Mouse (Mus musculus): ENCODE data around the gene Ptprm.
A peak's percentile ranks its signal among the peaks of the same experiment; 100 is the strongest.

The Ptprm gene

GRCm38 (mm10) chr17:67237407-67237806, 116.8 kb downstream of the Ptprm start:
- DNase-seq (ENCODE audit: extremely low spot score, low read depth, low spot score): no peak

- DNase-seq (ENCODE audit: extremely low spot score, low read depth, low spot score): no peak
Observed at GRCm38 (mm10) chr17:67233063-67233462, 121.2 kb downstream of the Ptprm start.

- no peak for DNase-seq (ENCODE audit: extremely low spot score, low read depth, low spot score)
Observed at GRCm38 (mm10) chr17:67226991-67227390, 127.3 kb downstream of the Ptprm start.

GRCm38 (mm10) chr17:67215326-67215725, 138.9 kb downstream of the Ptprm start:
- no peak for DNase-seq (ENCODE audit: extremely low spot score, low read depth, low spot score)

- no peak for DNase-seq (ENCODE audit: extremely low spot score, low read depth, low spot score)
Observed at GRCm38 (mm10) chr17:67213711-67214110, 140.5 kb downstream of the Ptprm start.

GRCm38 (mm10) chr17:67209676-67210344, 144.4 kb downstream of the Ptprm start:
- DNase-seq (ENCODE audit: extremely low spot score, low read depth, low spot score): no peak

GRCm38 (mm10) chr17:67208600-67208999, 145.7 kb downstream of the Ptprm start:
- no peak for DNase-seq (ENCODE audit: extremely low spot score, low read depth, low spot score)

GRCm38 (mm10) chr17:67206984-67207383, 147.3 kb downstream of the Ptprm start:
- no peak for DNase-seq (ENCODE audit: extremely low spot score, low read depth, low spot score)

- DNase-seq (ENCODE audit: extremely low spot score, low read depth, low spot score): no peak
Observed at GRCm38 (mm10) chr17:67201151-67201550, 153.1 kb downstream of the Ptprm start.

GRCm38 (mm10) chr17:67193728-67194127, 160.5 kb downstream of the Ptprm start:
- no peak for DNase-seq (ENCODE audit: extremely low spot score, low read depth, low spot score)

- no peak for DNase-seq (ENCODE audit: extremely low spot score, low read depth, low spot score)
Observed at GRCm38 (mm10) chr17:67188514-67188913, 165.7 kb downstream of the Ptprm start.

GRCm38 (mm10) chr17:67186879-67187278, 167.4 kb downstream of the Ptprm start:
- no peak for DNase-seq (ENCODE audit: extremely low spot score, low read depth, low spot score)

GRCm38 (mm10) chr17:67185942-67186341, 168.3 kb downstream of the Ptprm start:
- no peak for DNase-seq (ENCODE audit: extremely low spot score, low read depth, low spot score)

GRCm38 (mm10) chr17:67179446-67179845, 174.8 kb downstream of the Ptprm start:
- no peak for DNase-seq (ENCODE audit: extremely low spot score, low read depth, low spot score)

GRCm38 (mm10) chr17:67178686-67179265, 175.5 kb downstream of the Ptprm start:
- no peak for DNase-seq (ENCODE audit: extremely low spot score, low read depth, low spot score)

GRCm38 (mm10) chr17:67175836-67176235, 178.4 kb downstream of the Ptprm start:
- peak; percentile 6 for DNase-seq (ENCODE audit: extremely low spot score, low read depth, low spot score)

- no peak for DNase-seq (ENCODE audit: extremely low spot score, low read depth, low spot score)
Observed at GRCm38 (mm10) chr17:67171353-67171752, 182.9 kb downstream of the Ptprm start.

GRCm38 (mm10) chr17:67170696-67171095, 183.6 kb downstream of the Ptprm start:
- DNase-seq (ENCODE audit: extremely low spot score, low read depth, low spot score): no peak

GRCm38 (mm10) chr17:67165876-67166275, 188.4 kb downstream of the Ptprm start:
- no peak for DNase-seq (ENCODE audit: extremely low spot score, low read depth, low spot score)

GRCm38 (mm10) chr17:67159611-67160010, 194.6 kb downstream of the Ptprm start:
- no peak for DNase-seq (ENCODE audit: extremely low spot score, low read depth, low spot score)

- DNase-seq (ENCODE audit: extremely low spot score, low read depth, low spot score): no peak
Observed at GRCm38 (mm10) chr17:67157089-67157752, 197.0 kb downstream of the Ptprm start.

- DNase-seq (ENCODE audit: extremely low spot score, low read depth, low spot score): no peak
Observed at GRCm38 (mm10) chr17:67152218-67152617, 202.0 kb downstream of the Ptprm start.

Data from hindlimb bud, embryonic 11.5 days (tissue).